Mouse (Mus musculus): ENCODE measurements around the gene Qrfp. TPM values are rescaled to one million over a fixed set of nuclear protein-coding genes. Genes with fewer than 3 reads are reported as not detected.

The Qrfp gene
- total and polyA plus RNA-seq, 3 experiments = 0.13 TPM; not detected in 2

DNA sequence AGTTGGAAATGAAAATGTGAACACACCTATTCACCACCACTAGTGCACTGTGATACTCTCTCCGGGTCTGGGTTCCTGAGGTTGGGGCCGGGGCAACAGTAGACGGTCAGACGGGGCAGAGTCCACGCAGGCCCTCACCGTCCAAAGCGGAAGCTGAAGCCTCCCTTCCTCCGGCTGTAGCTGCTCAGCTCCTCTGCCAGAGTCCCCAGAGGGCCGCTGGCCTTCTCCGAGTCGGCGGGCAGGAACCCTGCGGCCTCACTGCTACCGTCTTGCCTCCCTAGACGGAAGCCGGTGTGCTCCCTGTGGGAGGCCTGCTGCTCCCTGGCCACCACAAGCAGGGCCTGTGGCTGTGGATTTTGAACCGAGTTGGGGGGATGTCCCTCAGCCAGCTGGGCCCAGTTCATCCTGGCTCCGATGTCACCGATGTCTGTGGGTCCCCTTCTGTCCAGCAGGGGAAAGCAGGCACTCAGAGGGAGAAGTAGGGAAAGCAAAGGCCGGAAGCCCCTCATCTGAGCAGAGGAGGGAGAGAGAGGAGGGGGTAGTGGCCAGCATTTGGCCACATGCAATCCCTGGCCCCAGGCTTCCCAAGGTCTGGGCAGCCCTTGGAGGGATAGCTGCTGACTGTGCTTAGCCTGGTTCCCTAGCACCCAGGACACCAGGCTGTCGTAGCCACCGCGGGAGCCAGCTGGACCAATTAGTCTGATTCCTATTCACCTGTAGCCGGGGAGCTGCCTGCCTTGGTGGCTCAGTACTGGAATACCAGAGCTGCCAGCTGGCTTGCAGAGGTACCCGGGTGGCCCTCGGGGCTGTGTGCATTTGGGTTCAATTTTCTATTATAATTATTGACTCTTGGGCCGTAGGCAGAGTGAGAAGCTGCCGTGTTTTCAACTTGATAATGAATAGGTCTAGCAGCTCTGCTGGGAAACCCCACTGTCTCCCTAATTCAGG is 1.7 kb downstream of the Qrfp start:
- Histone ChIP-seq H3K27me3 (ENCODE audit: control insufficient read depth in 1 of 2, insufficient read depth in 2 of 2, low read length in 2 of 2) (no peaks in the 10 kb centered on the region), H3K9ac (ENCODE audit: control insufficient read depth, low read depth, low read length, poor library complexity, severe bottlenecking) (no peak overlapping the region), H3K79me2 (ENCODE audit: control insufficient read depth, insufficient read depth, low read length, poor library complexity) (no peaks in the 10 kb centered on the region), H3K4me3 (ENCODE audit: control insufficient read depth in 1 of 2, insufficient read depth in 1 of 2, low read depth in 2 of 2, low read length in 2 of 2) (no peak overlapping the region), H3K4me1 (ENCODE audit: control insufficient read depth in 1 of 2, insufficient read depth in 2 of 2, low read length in 2 of 2) (no peaks in the 10 kb centered on the region), H3K9me3 (replicated peaks; ENCODE audit: insufficient read depth, low read length) (no peaks in the 10 kb centered on the region), H3K27ac (ENCODE audit: control insufficient read depth, low read depth, low read length) (no peak overlapping the region), H3K36me3 (ENCODE audit: control insufficient read depth in 1 of 2, insufficient read depth in 2 of 2, low read length in 2 of 2) (no peaks in the 10 kb centered on the region)
- no peak for DNase-seq (ENCODE audit: low read depth, low spot score)
- TF ChIP-seq UBTF (IDR thresholded peaks at IDR 0.05; ENCODE audit: borderline replicate concordance, insufficient read depth, low read depth, low read length) = no peak
- no peak for TF ChIP-seq RCOR1 (IDR thresholded peaks at IDR 0.05; ENCODE audit: low read depth, low read length)
- TF ChIP-seq TBP (IDR thresholded peaks at IDR 0.05; ENCODE audit: low read depth, low read length) = no peak

DNA sequence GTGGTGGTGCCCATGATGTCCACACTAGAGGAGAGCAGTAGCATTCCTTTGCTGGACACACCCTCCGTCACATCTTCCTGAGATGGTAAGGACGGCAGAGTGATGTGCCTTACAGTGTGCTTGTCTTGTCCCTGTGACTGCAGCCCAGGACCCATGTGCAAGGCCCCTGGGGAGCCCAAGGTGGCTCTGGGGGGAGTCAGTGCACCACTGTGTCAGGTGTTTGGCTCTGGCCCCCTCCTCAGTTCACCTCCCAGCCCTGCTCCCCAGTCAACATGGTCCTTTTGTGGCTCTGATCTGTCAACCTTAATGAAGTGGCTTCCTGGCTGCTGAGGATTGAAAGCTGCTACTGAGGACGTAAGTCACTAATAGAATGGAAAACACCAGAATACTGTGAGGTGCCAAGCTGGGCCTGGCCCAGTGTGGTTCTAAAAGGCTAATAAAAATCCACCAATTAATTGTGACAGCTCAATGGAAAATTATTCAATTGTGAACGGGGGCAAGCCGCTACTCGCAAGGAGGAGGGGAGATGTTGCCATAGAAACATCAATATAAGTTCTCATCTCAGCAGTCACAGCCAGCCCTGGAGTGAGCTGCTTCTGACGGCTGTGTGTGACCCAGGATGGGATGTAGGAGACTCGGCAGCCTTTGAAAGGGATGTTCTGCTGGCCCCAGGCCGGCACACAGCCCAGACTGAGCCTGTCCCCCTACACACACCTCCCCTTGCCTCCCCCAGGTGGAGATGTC is 3.6 kb downstream of the Qrfp start:
- Histone ChIP-seq H3K4me1 (ENCODE audit: control insufficient read depth in 1 of 2, insufficient read depth in 2 of 2, low read length in 2 of 2) (no peaks in the 10 kb centered on the region), H3K27me3 (ENCODE audit: control insufficient read depth in 1 of 2, insufficient read depth in 2 of 2, low read length in 2 of 2) (no peaks in the 10 kb centered on the region), H3K27ac (ENCODE audit: control insufficient read depth, low read depth, low read length) (no peak overlapping the region), H3K4me3 (ENCODE audit: control insufficient read depth in 1 of 2, insufficient read depth in 1 of 2, low read depth in 2 of 2, low read length in 2 of 2) (no peak overlapping the region), H3K36me3 (ENCODE audit: control insufficient read depth in 1 of 2, insufficient read depth in 2 of 2, low read length in 2 of 2) (no peaks in the 10 kb centered on the region), H3K9ac (ENCODE audit: control insufficient read depth, low read depth, low read length, poor library complexity, severe bottlenecking) (no peak overlapping the region), H3K9me3 (replicated peaks; ENCODE audit: insufficient read depth, low read length) (no peaks in the 10 kb centered on the region), H3K79me2 (ENCODE audit: control insufficient read depth, insufficient read depth, low read length, poor library complexity) (no peaks in the 10 kb centered on the region)
- TF ChIP-seq TCF12 (IDR thresholded peaks at IDR 0.05; ENCODE audit: low read depth, low read length) = no peak
- TF ChIP-seq ELF1 (IDR thresholded peaks at IDR 0.05; ENCODE audit: low read depth, low read length) = no peak
- TF ChIP-seq SIN3A (IDR thresholded peaks at IDR 0.05; ENCODE audit: low read length) = no peak
- TF ChIP-seq CTCF (IDR thresholded peaks at IDR 0.05 in 2 of 3, conservative IDR thresholded peaks at IDR 0.05 in 1 of 3; ENCODE audit: control insufficient read depth in 1 of 3, insufficient read depth in 1 of 3, low read depth in 2 of 3, low read length in 3 of 3, poor library complexity in 1 of 3, severe bottlenecking in 1 of 3) = no peak
- no peak for TF ChIP-seq MYB (IDR thresholded peaks at IDR 0.05; ENCODE audit: low read depth, low read length)
- no peak for TF ChIP-seq HCFC1 (IDR thresholded peaks at IDR 0.05; ENCODE audit: low read depth, low read length)
- TF ChIP-seq TAL1 (IDR thresholded peaks at IDR 0.05; ENCODE audit: low read length) = no peak
- TF ChIP-seq KAT2A (conservative IDR thresholded peaks at IDR 0.05; ENCODE audit: low read depth, low read length) = no peak
- no peak for TF ChIP-seq NRF1 (IDR thresholded peaks at IDR 0.05; ENCODE audit: insufficient read depth, low read depth, low read length, poor library complexity, severe bottlenecking)
- TF ChIP-seq MAX (IDR thresholded peaks at IDR 0.05; ENCODE audit: low read length) = no peak
- no peak for TF ChIP-seq POLR2AphosphoS2 (IDR thresholded peaks at IDR 0.05; ENCODE audit: low read length)
- no peak for TF ChIP-seq BHLHE40 (IDR thresholded peaks at IDR 0.05; ENCODE audit: borderline replicate concordance, low read depth, low read length)
- no peak for TF ChIP-seq GATA1 (IDR thresholded peaks at IDR 0.05; ENCODE audit: low read depth, low read length)
- no peak for TF ChIP-seq ZKSCAN1 (IDR thresholded peaks at IDR 0.05; ENCODE audit: low read depth, low read length)
- TF ChIP-seq POLR2AphosphoS5 (IDR thresholded peaks at IDR 0.05; ENCODE audit: borderline replicate concordance, low read depth, low read length) = no peak
- TF ChIP-seq GABPA (IDR thresholded peaks at IDR 0.05; ENCODE audit: low read depth, low read length) = no peak
- no peak for DNase-seq (ENCODE audit: low read depth, low spot score)
